Mouse (Mus musculus) heart, embryonic 15.5 days (tissue): ENCODE measurements at regions not wholly inside any gene's neighbourhood (a gene's known extent, or its start where the extent isn't known, plus 50 kb on each side); places are given as distances from the start of the nearest gene placed in this dataset.

Experiments used
- ATAC-seq: fragments of 200-750 bp; cut with Nextera tagmentation; replicated peaks from 2 replicates; pipeline ENCODE4 v1.8.0; 2017; ENCODE audit warnings: low read depth, moderate TSS enrichment; ENCODE audit not compliant: insufficient number of reproducible peaks, insufficient read depth, low FRiP score
- H3K27ac ChIP-seq: fragments of 300-500 bp; sonication (generic); 2 replicates; pipeline ENCODE4 v1.5.1; 2015; ENCODE audit warnings: mild to moderate bottlenecking, inconsistent platforms
- H3K27me3 ChIP-seq: fragments of 300-500 bp; sonication (generic); 2 replicates; pipeline ENCODE4 v1.6.1; 2015; ENCODE audit warnings: inconsistent platforms
- H3K36me3 ChIP-seq: fragments of 300-500 bp; sonication (generic); 2 replicates; pipeline ENCODE4 v1.6.1; 2015; ENCODE audit warnings: mild to moderate bottlenecking, inconsistent platforms
- H3K4me1 ChIP-seq: fragments of 300-500 bp; sonication (generic); replicated peaks from 2 replicates; pipeline ENCODE4 v1.6.1; 2015; ENCODE audit warnings: inconsistent platforms
- H3K4me2 ChIP-seq: fragments of 300-500 bp; sonication (generic); 2 replicates; pipeline ENCODE4 v1.6.1; 2015; ENCODE audit warnings: inconsistent platforms, mild to moderate bottlenecking, moderate library complexity
- H3K4me3 ChIP-seq: fragments of 300-500 bp; sonication (generic); 2 replicates; pipeline ENCODE4 v1.5.1; 2015; ENCODE audit warnings: mild to moderate bottlenecking, inconsistent platforms
- H3K9ac ChIP-seq: fragments of 300-500 bp; sonication (generic); 2 replicates; pipeline ENCODE4 v1.6.1; 2015; ENCODE audit warnings: mild to moderate bottlenecking, inconsistent platforms
- H3K9me3 ChIP-seq: fragments of 300-500 bp; sonication (generic); replicated peaks from 2 replicates; pipeline ENCODE4 v1.6.1; 2016; ENCODE audit warnings: inconsistent platforms
- WGBS: fragments of 180-500 bp; shearing (Covaris S2); methylation state at CpG from one replicate; pipeline ENCODE4 v1.1.7; 2015; ENCODE audit warnings: mixed read lengths; 5-methylcytosine and 5-hydroxymethylcytosine counted together

- H3K27me3 ChIP-seq: no peaks in the 10 kb centered on the region
- no peaks in the 10 kb centered on the region for H3K9me3 ChIP-seq
- no peak for ATAC-seq
- 57% methylated on average over 15 of the region's 15 CpGs for WGBS
- H3K9ac ChIP-seq: no peak overlapping the region
- no peak overlapping the region for H3K4me3 ChIP-seq
- H3K27ac ChIP-seq: no peak overlapping the region
- H3K4me1 ChIP-seq: no peaks in the 10 kb centered on the region
- no peak overlapping the region for H3K4me2 ChIP-seq
- H3K36me3 ChIP-seq: no peaks in the 10 kb centered on the region
Observed at GRCm38 (mm10) chr13:72184116-72184845, 220.8 kb upstream of the Irx1 start.

GRCm38 (mm10) chr13:72184846-72185118, 221.3 kb upstream of the Irx1 start:
- Histone ChIP-seq H3K27me3 (no peaks in the 10 kb centered on the region), H3K9me3 (no peaks in the 10 kb centered on the region), H3K27ac (no peak overlapping the region), H3K36me3 (no peaks in the 10 kb centered on the region), H3K4me2 (no peak overlapping the region), H3K4me1 (no peaks in the 10 kb centered on the region), H3K4me3 (no peak overlapping the region), H3K9ac (no peak overlapping the region)
- 73% methylated on average over 3 of the region's 3 CpGs for WGBS
- no peak for ATAC-seq

GRCm38 (mm10) chr13:72195881-72196280, 232.4 kb upstream of the Irx1 start:
- Histone ChIP-seq H3K4me3 (no peak overlapping the region), H3K27me3 (no peaks in the 10 kb centered on the region), H3K4me1 (peaks cover 17% of the 10 kb centered on the region), H3K9me3 (no peaks in the 10 kb centered on the region), H3K9ac (no peak overlapping the region), H3K4me2 (no peak overlapping the region), H3K36me3 (no peaks in the 10 kb centered on the region), H3K27ac (no peak overlapping the region)
- ATAC-seq: no peak
- WGBS: 88% methylated on average over 2 of the region's 2 CpGs

- no peaks in the 10 kb centered on the region for H3K27me3 ChIP-seq
- H3K4me3 ChIP-seq: no peak overlapping the region
- peaks cover 17% of the 10 kb centered on the region for H3K4me1 ChIP-seq
- 26% methylated on average over 22 of the region's 22 CpGs for WGBS
- H3K9ac ChIP-seq: no peak overlapping the region
- no peaks in the 10 kb centered on the region for H3K9me3 ChIP-seq
- no peaks in the 10 kb centered on the region for H3K36me3 ChIP-seq
- H3K27ac ChIP-seq: peak overlapping the region; percentile 60
- peak overlapping the region; percentile 48 for H3K4me2 ChIP-seq
- peak; percentile 86 for ATAC-seq
Observed at GRCm38 (mm10) chr13:72198341-72199105, 235.0 kb upstream of the Irx1 start.

GRCm38 (mm10) chr13:72209518-72209917, 246.0 kb upstream of the Irx1 start:
- Histone ChIP-seq H3K9ac (no peak overlapping the region), H3K27ac (no peak overlapping the region), H3K4me1 (peaks cover 4% of the 10 kb centered on the region; the same call in 1 of the 2 replicates), H3K4me2 (no peak overlapping the region), H3K27me3 (no peaks in the 10 kb centered on the region), H3K36me3 (no peaks in the 10 kb centered on the region), H3K4me3 (no peak overlapping the region), H3K9me3 (no peaks in the 10 kb centered on the region)
- ATAC-seq: no peak
- WGBS: 82% methylated on average over 5 of the region's 5 CpGs

- Histone ChIP-seq H3K4me1 (peaks cover 4% of the 10 kb centered on the region; the same call in 1 of the 2 replicates), H3K4me2 (no peak overlapping the region), H3K4me3 (no peak overlapping the region), H3K27ac (no peak overlapping the region), H3K36me3 (no peaks in the 10 kb centered on the region), H3K27me3 (no peaks in the 10 kb centered on the region), H3K9ac (no peak overlapping the region), H3K9me3 (no peaks in the 10 kb centered on the region)
- no peak for ATAC-seq
- 26% methylated on average over 10 of the region's 10 CpGs for WGBS
Observed at GRCm38 (mm10) chr13:72209946-72210456, 246.5 kb upstream of the Irx1 start.

- Histone ChIP-seq H3K4me3 (no peak overlapping the region), H3K27me3 (no peaks in the 10 kb centered on the region), H3K9me3 (no peaks in the 10 kb centered on the region), H3K36me3 (no peaks in the 10 kb centered on the region), H3K9ac (no peak overlapping the region), H3K27ac (no peak overlapping the region), H3K4me2 (no peak overlapping the region), H3K4me1 (peaks cover 4% of the 10 kb centered on the region; the same call in 1 of the 2 replicates)
- 74% methylated on average over 7 of the region's 7 CpGs for WGBS
- no peak for ATAC-seq
Observed at GRCm38 (mm10) chr13:72210474-72211309, 247.2 kb upstream of the Irx1 start.

GRCm38 (mm10) chr13:72211716-72212115, 248.2 kb upstream of the Irx1 start:
- no peaks in the 10 kb centered on the region for H3K9me3 ChIP-seq
- H3K27ac ChIP-seq: no peak overlapping the region
- no peak for ATAC-seq
- no peak overlapping the region for H3K4me3 ChIP-seq
- WGBS: 85% methylated on average over 4 of the region's 4 CpGs
- peaks cover 4% of the 10 kb centered on the region; the same call in 1 of the 2 replicates for H3K4me1 ChIP-seq
- no peak overlapping the region for H3K9ac ChIP-seq
- H3K4me2 ChIP-seq: no peak overlapping the region
- H3K27me3 ChIP-seq: no peaks in the 10 kb centered on the region
- H3K36me3 ChIP-seq: no peaks in the 10 kb centered on the region

GRCm38 (mm10) chr13:72212747-72213146, 249.2 kb upstream of the Irx1 start:
- no peak for ATAC-seq
- no peaks in the 10 kb centered on the region for H3K36me3 ChIP-seq
- H3K4me1 ChIP-seq: peaks cover 4% of the 10 kb centered on the region; the same call in 1 of the 2 replicates
- H3K27me3 ChIP-seq: no peaks in the 10 kb centered on the region
- no peak overlapping the region for H3K4me2 ChIP-seq
- H3K9me3 ChIP-seq: no peaks in the 10 kb centered on the region
- WGBS: 80% methylated on average over 2 of the region's 2 CpGs
- H3K9ac ChIP-seq: no peak overlapping the region
- no peak overlapping the region for H3K4me3 ChIP-seq
- H3K27ac ChIP-seq: no peak overlapping the region

GRCm38 (mm10) chr13:72219329-72219728, 255.8 kb upstream of the Irx1 start:
- Histone ChIP-seq H3K9me3 (no peaks in the 10 kb centered on the region), H3K27me3 (no peaks in the 10 kb centered on the region), H3K4me1 (no peaks in the 10 kb centered on the region), H3K27ac (no peak overlapping the region), H3K4me2 (no peak overlapping the region), H3K4me3 (no peak overlapping the region), H3K9ac (no peak overlapping the region), H3K36me3 (no peaks in the 10 kb centered on the region)
- no peak for ATAC-seq
- WGBS: 90% methylated on average over 2 of the region's 2 CpGs

- Histone ChIP-seq H3K9me3 (no peaks in the 10 kb centered on the region), H3K4me1 (no peaks in the 10 kb centered on the region), H3K27ac (no peak overlapping the region), H3K9ac (no peak overlapping the region), H3K36me3 (no peaks in the 10 kb centered on the region), H3K4me3 (no peak overlapping the region), H3K4me2 (no peak overlapping the region), H3K27me3 (no peaks in the 10 kb centered on the region)
- ATAC-seq: no peak
- WGBS: 87% methylated on average over 1 of the region's 1 CpGs
Observed at GRCm38 (mm10) chr13:72227102-72227501, 263.6 kb upstream of the Irx1 start.
